Mouse (Mus musculus): ENCODE data around the gene Mblac2. TPM values are rescaled to one million over a fixed set of nuclear protein-coding genes. Genes with fewer than 3 reads are reported as not detected.

The Mblac2 gene
- polyA plus RNA-seq, 1 experiment from 2014 or later = 20.3 TPM

DNA sequence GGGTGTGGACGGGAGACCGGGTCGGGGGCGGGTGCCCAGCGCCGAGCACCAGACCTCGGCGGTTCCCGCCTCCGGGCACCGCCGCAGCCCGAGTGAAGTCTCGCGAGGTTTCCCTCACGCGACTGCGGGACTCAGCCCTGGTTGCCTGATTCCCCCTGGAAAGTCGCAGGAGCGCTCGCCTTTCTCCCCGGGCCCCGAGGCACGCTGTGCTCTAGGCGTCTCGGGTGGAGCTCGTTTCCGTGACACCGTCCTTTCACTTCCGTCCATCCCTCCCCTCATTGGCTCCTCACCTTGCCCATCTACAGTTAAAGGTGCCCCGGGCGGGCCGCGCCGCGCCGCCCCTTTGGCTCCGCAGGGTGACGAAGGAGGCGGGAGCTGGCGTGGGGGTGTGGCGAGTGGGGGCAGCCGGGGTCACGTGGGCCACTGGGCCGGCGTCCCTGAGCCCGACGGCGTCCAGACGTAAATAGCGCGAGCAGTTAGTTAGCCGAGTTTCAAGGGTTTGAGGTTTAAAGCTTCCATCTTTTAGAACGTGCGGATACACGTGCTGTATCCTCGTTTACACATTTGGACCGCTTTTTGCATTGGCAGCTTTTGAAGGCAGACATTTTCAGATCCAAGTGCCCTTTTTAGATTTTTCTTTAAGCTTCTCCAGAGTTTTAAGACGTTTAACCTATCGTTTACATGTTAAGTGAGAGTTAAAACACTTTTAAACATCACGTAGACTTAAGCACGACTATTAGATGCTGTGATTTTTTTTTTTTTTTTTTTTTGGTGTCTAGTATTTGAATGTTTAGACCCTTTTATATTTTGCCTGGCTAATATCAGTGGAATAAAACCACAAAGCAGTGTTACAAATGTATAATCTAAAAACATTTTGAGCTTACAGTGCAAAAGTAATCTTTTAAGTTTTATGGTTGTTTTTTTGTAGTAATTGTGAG, 72.5 kb downstream of the Mblac2 start:
- peak overlapping the region; percentile 99 for H3K27ac ChIP-seq
- H3K9me3 ChIP-seq = no peaks in the 10 kb centered on the region
- peaks cover 26% of the 10 kb centered on the region for H3K4me1 ChIP-seq (replicated peaks)
- peak overlapping the region; percentile 84 for H3K9ac ChIP-seq (replicated peaks)
- H3K4me2 ChIP-seq (replicated peaks) = peak overlapping the region; percentile 68
- WGBS = 1% methylated on average over 56 of the region's 62 CpGs
- H3K36me3 ChIP-seq = peaks cover 13% of the 10 kb centered on the region
- no peaks in the 10 kb centered on the region for H3K27me3 ChIP-seq
- peak overlapping the region; percentile 67 for H3K4me3 ChIP-seq (replicated peaks)
- ATAC-seq = peak; percentile 99

DNA sequence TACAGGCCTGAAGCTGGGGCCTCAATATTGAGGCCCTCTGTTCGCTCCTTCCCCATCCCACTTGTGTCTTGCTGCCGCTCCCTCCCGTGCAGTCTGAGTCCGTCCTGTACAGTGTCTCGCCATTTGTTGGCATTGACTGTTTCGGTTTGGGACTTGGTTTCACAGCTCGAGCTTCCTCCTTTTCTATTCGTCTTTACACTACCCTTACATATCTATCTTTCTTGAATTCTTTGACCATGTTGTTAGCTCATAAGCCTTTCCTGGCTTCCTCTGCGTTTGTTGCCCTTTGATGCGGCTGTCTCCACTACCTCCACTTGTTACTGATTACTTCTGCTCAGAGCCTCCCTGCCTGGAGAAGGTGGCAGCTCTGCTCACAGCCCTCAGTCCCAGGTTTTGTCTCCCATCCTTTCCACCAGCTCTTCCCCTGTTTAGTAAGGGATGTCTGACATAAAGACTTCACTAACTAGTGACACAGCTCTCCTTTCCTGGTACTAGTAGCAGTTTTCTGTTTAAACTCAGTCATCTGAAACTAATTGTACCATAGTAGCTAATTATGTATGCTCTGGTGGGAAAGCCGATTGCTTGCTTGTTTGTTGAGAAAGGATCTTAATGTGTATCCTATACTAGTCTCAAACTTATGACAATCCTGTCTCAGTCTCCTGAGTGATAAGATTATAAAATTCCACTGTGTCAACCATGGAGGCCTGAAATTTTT, 74.8 kb downstream of the Mblac2 start:
- H3K9me3 ChIP-seq = no peaks in the 10 kb centered on the region
- 0 out of 2 replicates have a peak overlapping the region, but pooled peaks have one; percentile 2 for H3K4me3 ChIP-seq (replicated peaks)
- H3K4me2 ChIP-seq (replicated peaks) = peak overlapping the region; percentile 20; the same call in 1 of the 2 replicates
- 72% methylated on average over 11 of the region's 11 CpGs for WGBS
- H3K36me3 ChIP-seq = peaks cover 29% of the 10 kb centered on the region
- peak overlapping the region; percentile 49 for H3K9ac ChIP-seq (replicated peaks)
- ATAC-seq = no peak
- H3K27me3 ChIP-seq = no peaks in the 10 kb centered on the region
- no peak overlapping the region; the same call in 1 of the 2 replicates for H3K27ac ChIP-seq
- H3K4me1 ChIP-seq (replicated peaks) = peaks cover 26% of the 10 kb centered on the region

DNA sequence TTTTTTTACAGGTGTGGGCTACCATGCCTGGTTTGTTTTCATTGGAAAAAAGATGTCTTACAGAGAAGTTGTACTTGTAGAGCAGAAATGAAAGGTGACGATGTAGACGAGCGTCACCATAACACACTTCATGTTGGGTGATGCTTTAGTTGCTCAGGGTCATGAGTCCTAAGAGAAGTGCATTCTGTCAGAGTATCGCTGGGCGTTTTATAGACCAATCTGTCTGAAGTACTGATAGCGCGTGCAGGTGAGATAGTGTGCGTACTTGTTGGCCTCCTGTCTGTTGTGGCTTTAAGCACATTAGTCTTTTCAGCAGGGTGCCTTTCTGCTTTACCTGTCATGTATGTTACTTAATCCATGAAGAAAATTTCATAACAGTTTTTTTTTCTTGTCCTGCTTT, 79.0 kb downstream of the Mblac2 start:
- Histone ChIP-seq H3K9me3 (no peaks in the 10 kb centered on the region), H3K27me3 (no peaks in the 10 kb centered on the region), H3K36me3 (peaks cover 42% of the 10 kb centered on the region), H3K4me3 (replicated peaks) (no peak overlapping the region), H3K27ac (no peak overlapping the region), H3K4me2 (replicated peaks) (no peak overlapping the region), H3K9ac (replicated peaks) (no peak overlapping the region), H3K4me1 (replicated peaks) (peaks cover 11% of the 10 kb centered on the region)
- no peak for ATAC-seq
- WGBS = 98% methylated on average over 8 of the region's 8 CpGs

DNA sequence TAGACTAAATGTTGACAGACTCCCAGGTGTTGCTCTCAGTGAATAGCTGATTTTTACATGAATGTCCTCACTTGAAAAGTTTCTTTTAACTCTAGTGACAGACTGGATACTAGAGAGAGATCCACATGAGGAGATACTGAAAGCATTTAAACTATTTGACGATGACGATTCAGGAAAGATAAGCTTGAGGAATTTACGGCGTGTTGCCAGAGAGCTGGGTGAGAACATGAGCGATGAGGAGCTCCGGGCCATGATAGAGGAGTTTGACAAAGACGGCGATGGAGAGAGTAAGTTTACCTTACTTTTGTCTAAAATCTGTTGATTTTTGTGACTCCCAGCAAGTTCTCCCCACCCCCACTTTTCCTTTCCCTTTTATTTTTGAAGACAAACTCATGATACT, 80.7 kb downstream of the Mblac2 start:
- no peak overlapping the region for H3K4me2 ChIP-seq (replicated peaks)
- H3K9ac ChIP-seq (replicated peaks) = no peak overlapping the region
- no peak overlapping the region for H3K4me3 ChIP-seq (replicated peaks)
- H3K9me3 ChIP-seq = no peaks in the 10 kb centered on the region
- WGBS = 91% methylated on average over 8 of the region's 8 CpGs
- H3K27me3 ChIP-seq = no peaks in the 10 kb centered on the region
- H3K27ac ChIP-seq = no peak overlapping the region
- no peak for ATAC-seq
- H3K36me3 ChIP-seq = peaks cover 42% of the 10 kb centered on the region
- no peaks in the 10 kb centered on the region for H3K4me1 ChIP-seq (replicated peaks)

DNA sequence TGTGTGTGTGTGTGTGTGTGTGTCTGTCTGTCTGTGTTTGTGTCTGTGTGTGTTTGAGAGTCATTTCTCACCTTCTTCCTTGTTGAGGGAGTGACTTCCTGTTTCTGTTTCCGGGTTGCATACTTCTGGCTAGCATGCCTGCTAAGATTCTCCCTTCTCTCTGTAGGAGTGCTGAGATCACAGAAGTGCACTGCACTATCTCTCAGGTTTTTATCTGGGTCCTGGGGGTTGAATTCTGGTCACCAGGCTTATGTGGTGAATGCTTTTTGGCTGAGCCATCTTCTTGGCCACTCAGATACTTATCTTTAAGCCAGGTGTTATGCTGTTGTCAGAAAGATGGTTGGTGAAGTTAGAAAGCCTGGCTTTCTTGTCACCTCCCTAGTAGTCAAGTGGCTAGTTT, 82.7 kb downstream of the Mblac2 start:
- no peaks in the 10 kb centered on the region for H3K27me3 ChIP-seq
- H3K4me2 ChIP-seq (replicated peaks) = no peak overlapping the region
- H3K36me3 ChIP-seq = peaks cover 27% of the 10 kb centered on the region
- H3K4me1 ChIP-seq (replicated peaks) = no peaks in the 10 kb centered on the region
- no peaks in the 10 kb centered on the region for H3K9me3 ChIP-seq
- no peak for ATAC-seq
- no peak overlapping the region for H3K9ac ChIP-seq (replicated peaks)
- WGBS = 76% methylated on average over 1 of the region's 1 CpGs
- H3K27ac ChIP-seq = no peak overlapping the region
- no peak overlapping the region for H3K4me3 ChIP-seq (replicated peaks)

DNA sequence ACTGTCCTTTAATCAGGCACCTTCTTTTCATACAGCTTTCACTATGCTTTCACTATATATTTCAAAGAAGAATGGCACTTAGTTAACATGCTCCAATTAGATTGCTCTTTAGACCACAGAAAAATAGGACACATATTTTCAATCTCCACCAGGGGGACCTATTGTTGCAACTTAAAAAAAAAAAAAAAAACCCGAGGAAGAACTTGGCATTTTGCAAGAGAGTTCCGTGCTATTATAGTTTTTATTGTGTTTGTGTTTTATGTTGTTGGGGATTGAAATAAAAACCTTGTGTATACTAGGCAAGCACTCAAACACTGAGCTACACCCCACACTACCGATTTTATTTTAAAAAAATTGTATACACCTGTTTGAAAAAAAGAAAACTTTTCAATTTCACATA, 90.0 kb downstream of the Mblac2 start:
- no peaks in the 10 kb centered on the region for H3K4me1 ChIP-seq (replicated peaks)
- no peaks in the 10 kb centered on the region for H3K27me3 ChIP-seq
- no peak overlapping the region for H3K4me2 ChIP-seq (replicated peaks)
- no peaks in the 10 kb centered on the region for H3K9me3 ChIP-seq
- H3K36me3 ChIP-seq = no peaks in the 10 kb centered on the region; the same call in 1 of the 2 replicates
- H3K27ac ChIP-seq = no peak overlapping the region
- no peak overlapping the region for H3K9ac ChIP-seq (replicated peaks)
- ATAC-seq = no peak
- 52% methylated on average over 3 of the region's 3 CpGs for WGBS
- H3K4me3 ChIP-seq (replicated peaks) = no peak overlapping the region

Other genes starting within 250 kb of the Mblac2 start
- 28.5 and 29.1 TPM in 2 replicates for gene Adgrv1, start 78.2 kb upstream of the Mblac2 start, polyA plus RNA-seq (2015; fragmentation: Nextera tagmentation; extraction: Ambion mirVana)
- gene Lysmd3, start 53.7 kb upstream of the Mblac2 start, polyA plus RNA-seq (2015; fragmentation: Nextera tagmentation; extraction: Ambion mirVana) = 21.5 and 22.5 TPM in 2 replicates
- gene Polr3g, start 328 bp upstream of the Mblac2 start, polyA plus RNA-seq (2015; fragmentation: Nextera tagmentation; extraction: Ambion mirVana) = 4.1 and 5.5 TPM in 2 replicates
- gene Cetn3, start 71.7 kb downstream of the Mblac2 start, polyA plus RNA-seq (2015; fragmentation: Nextera tagmentation; extraction: Ambion mirVana) = 246 and 262 TPM in 2 replicates

All from midbrain, embryonic 13.5 days (tissue).